Comparison of ENCODE assay signal across 27 mouse cellular contexts in the genomic region with DNA sequence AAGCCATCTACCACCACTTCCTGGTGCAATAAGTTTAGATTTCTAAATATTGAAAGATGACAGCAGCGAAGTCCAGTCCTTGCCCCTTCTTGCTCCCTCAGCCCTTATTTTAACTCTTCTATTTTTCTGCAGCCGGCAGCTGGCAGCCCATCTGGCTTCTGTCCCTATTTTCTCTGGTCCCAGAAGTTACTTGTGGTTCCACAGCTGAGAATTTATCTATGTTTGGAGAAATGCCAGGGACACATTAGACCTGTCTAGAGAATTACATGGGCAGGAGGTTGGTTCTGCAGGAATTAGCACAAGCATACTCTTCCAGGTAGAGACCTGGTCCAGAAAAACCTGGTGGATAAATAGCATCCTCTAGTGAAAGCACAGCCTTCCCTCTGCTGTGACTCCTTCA. TPM values are rescaled to one million over a fixed set of nuclear protein-coding genes. Genes with fewer than 3 reads are reported as not detected.
DNase-seq lines count a peak whose midpoint lies in the region; ATAC-seq and TF ChIP-seq lines count a peak whose summit lies in the region.
"Had no signal": no experiment of that assay in that cellular context is flagged by ENCODE, and none has a peak within 500 bp of the region (broad histone marks: within the 10 kb centered on the region; RNA-seq: fewer than 3 reads in every experiment).

No protein-coding gene starts in this region.

- no peak for ATAC-seq in midbrain, postnatal 0 days (ENCODE audit: low FRiP score)
- ATAC-seq in midbrain, embryonic 13.5 days, result no peak
- ATAC-seq: activated CD4-positive, CD25-positive, alpha-beta regulatory T cell, adult 4 months; CD4-positive, CD25-positive, alpha-beta regulatory T cell, adult 4 months; forebrain, embryonic 16.5 days had no signal

- no peak for TF ChIP-seq POLR2A in olfactory bulb, adult 2 months (IDR thresholded peaks at IDR 0.05; ENCODE audit: insufficient read depth, low read depth, low read length)

- no peak for DNase-seq in gastrocnemius, adult 2 months
- no peak for DNase-seq in gastrocnemius, postnatal 4 days (ENCODE audit: low spot score in 2 of 2)
- peak; percentile 29 for DNase-seq in midbrain, postnatal 0 days (ENCODE audit: low spot score)
- DNase-seq in brain, adult 2 months (ENCODE audit: low read depth, low spot score), result peak; percentile 69
- no peak for DNase-seq in ovary, postnatal 14 days (ENCODE audit: low spot score)
- no peak for DNase-seq in kidney, postnatal 10 days
- DNase-seq: adrenal gland, adult 8-10 months; adrenal gland, postnatal 36 days; cerebellum, adult 11-12 months; cerebellum, adult 8-10 months; cerebellum, postnatal 10 days; cerebellum, postnatal 36 days; embryo, embryonic 11 days; gastrocnemius, postnatal 14 days; heart, adult 18-20 months; heart, postnatal 10 days; heart, postnatal 36 days had no signal

- H3K4me1 ChIP-seq in midbrain, postnatal 0 days (ENCODE audit: insufficient read depth, low read length), result no peaks in the 10 kb centered on the region
- no peaks in the 10 kb centered on the region for H3K4me1 ChIP-seq in midbrain, embryonic 13.5 days (replicated peaks)
- peaks cover 52% of the 10 kb centered on the region for H3K4me1 ChIP-seq in olfactory bulb, adult 2 months (ENCODE audit: control insufficient read depth, insufficient read depth, low read length)
- H3K4me1 ChIP-seq: forebrain, embryonic 12.5 days; heart, embryonic 15.5 days; hindbrain, embryonic 15.5 days had no signal

- 77% methylated on average over 2 of the region's 2 CpGs for WGBS in midbrain, postnatal 0 days
- 86% methylated on average over 2 of the region's 2 CpGs for WGBS in midbrain, embryonic 13.5 days
- 38% methylated on average over 2 of the region's 2 CpGs for WGBS in olfactory bulb, adult 2 months

- H3K9ac ChIP-seq in midbrain, postnatal 0 days (replicated peaks; ENCODE audit: low read length, poor library complexity, severe bottlenecking), result no peak overlapping the region
- H3K9ac ChIP-seq in midbrain, embryonic 13.5 days (replicated peaks), result no peak overlapping the region
- H3K9ac ChIP-seq: embryonic facial prominence, embryonic 15.5 days; forebrain, embryonic 12.5 days; heart, embryonic 12.5 days; heart, embryonic 15.5 days; hindbrain, embryonic 15.5 days had no signal

- no peak overlapping the region for H3K4me2 ChIP-seq in midbrain, postnatal 0 days (ENCODE audit: low read depth, low read length, poor library complexity, severe bottlenecking)
- H3K4me2 ChIP-seq in midbrain, embryonic 13.5 days (replicated peaks), result no peak overlapping the region
- H3K4me2 ChIP-seq: embryonic facial prominence, embryonic 15.5 days; forebrain, embryonic 12.5 days; heart, embryonic 12.5 days; heart, embryonic 15.5 days; hindbrain, embryonic 15.5 days had no signal

- no peaks in the 10 kb centered on the region for H3K36me3 ChIP-seq in midbrain, postnatal 0 days (ENCODE audit: insufficient read depth, low read length)
- H3K36me3 ChIP-seq in midbrain, embryonic 13.5 days, result no peaks in the 10 kb centered on the region
- H3K36me3 ChIP-seq: embryonic facial prominence, embryonic 15.5 days; forebrain, embryonic 12.5 days; heart, embryonic 12.5 days; heart, embryonic 15.5 days; hindbrain, embryonic 15.5 days had no signal

- TF ChIP-seq CTCF in gastrocnemius, adult 2 months (IDR thresholded peaks at IDR 0.05), result no peak
- TF ChIP-seq CTCF in midbrain, postnatal 0 days (IDR thresholded peaks at IDR 0.05), result no peak
- TF ChIP-seq CTCF in olfactory bulb, adult 2 months (IDR thresholded peaks at IDR 0.05; ENCODE audit: insufficient read depth, low read depth, low read length), result no peak

- intact Hi-C loops in gastrocnemius, adult 2 months (cut with DNase I), result no loop called here

- no peaks in the 10 kb centered on the region for H3K27me3 ChIP-seq in midbrain, postnatal 0 days (ENCODE audit: insufficient read depth, low read length)
- 0 out of 2 replicates have a peak, but pooled peaks cover 2% of the 10 kb centered on the region for H3K27me3 ChIP-seq in midbrain, embryonic 13.5 days
- H3K27me3 ChIP-seq: embryonic facial prominence, embryonic 15.5 days; forebrain, embryonic 12.5 days; heart, embryonic 12.5 days; hindbrain, embryonic 15.5 days had no signal

- peak overlapping the region; percentile 43 for H3K27ac ChIP-seq in gastrocnemius, adult 2 months
- no peak overlapping the region for H3K27ac ChIP-seq in midbrain, postnatal 0 days (ENCODE audit: low read depth, low read length)
- H3K27ac ChIP-seq in midbrain, embryonic 13.5 days, result no peak overlapping the region
- H3K27ac ChIP-seq in olfactory bulb, adult 2 months (ENCODE audit: insufficient read depth, low read depth, low read length), result peak overlapping the region; percentile 72
- H3K27ac ChIP-seq: embryonic facial prominence, embryonic 15.5 days; forebrain, embryonic 12.5 days; heart, embryonic 15.5 days; hindbrain, embryonic 15.5 days had no signal

- no peaks in the 10 kb centered on the region for H3K9me3 ChIP-seq in midbrain, postnatal 0 days (ENCODE audit: low read length)
- H3K9me3 ChIP-seq in midbrain, embryonic 13.5 days, result no peaks in the 10 kb centered on the region
- H3K9me3 ChIP-seq: embryonic facial prominence, embryonic 15.5 days; forebrain, embryonic 12.5 days; heart, embryonic 12.5 days; heart, embryonic 15.5 days; hindbrain, embryonic 15.5 days had no signal

- H3K4me3 ChIP-seq in gastrocnemius, adult 2 months, result no peak overlapping the region
- no peak overlapping the region for H3K4me3 ChIP-seq in midbrain, postnatal 0 days (ENCODE audit: low read depth, low read length)
- no peak overlapping the region for H3K4me3 ChIP-seq in midbrain, embryonic 13.5 days (replicated peaks)
- no peak overlapping the region for H3K4me3 ChIP-seq in olfactory bulb, adult 2 months (ENCODE audit: insufficient read depth, low read depth, low read length)
- H3K4me3 ChIP-seq: embryonic facial prominence, embryonic 15.5 days; forebrain, embryonic 12.5 days; heart, embryonic 12.5 days; heart, embryonic 15.5 days; hindbrain, embryonic 15.5 days had no signal

RNA-seq across cellular contexts. Expression of gene Acta1, which starts 16.7 kb away (rescaled TPM):
- total RNA-seq in gastrocnemius, adult 2 months (2021), result over 10,000 TPM; 45,578 to 47,175 TPM
- total RNA-seq in gastrocnemius, postnatal 4 days (2021), result over 10,000 TPM; 33,708 to 36,184 TPM
- total RNA-seq in midbrain, postnatal 0 days (2014; rRNA removed), result 12.3 and 22.7 TPM in 2 replicates
- 18.9 and 19.5 TPM in 2 replicates for polyA plus RNA-seq in midbrain, postnatal 0 days (2015; fragmentation: Nextera tagmentation; extraction: Ambion mirVana)
- polyA plus RNA-seq in midbrain, embryonic 13.5 days (2015; fragmentation: Nextera tagmentation; extraction: Ambion mirVana), result 2.3 and 3.1 TPM in 2 replicates
- not detected in 2 replicates for polyA plus RNA-seq in olfactory bulb, adult 2 months (2012; ENCODE audit: insufficient read depth, insufficient read length, low replicate concordance, missing spikeins)

RNA-seq across cellular contexts. Expression of gene Ccsap, which starts 17.9 kb away (rescaled TPM):
- under 1 TPM; 0.42 to 0.46 TPM for total RNA-seq in gastrocnemius, adult 2 months (2021)
- total RNA-seq in gastrocnemius, postnatal 4 days (2021), result 1 to 10 TPM; 3.5 to 4.9 TPM
- 9.9 and 16.3 TPM in 2 replicates for total RNA-seq in midbrain, postnatal 0 days (2014; rRNA removed)
- polyA plus RNA-seq in midbrain, postnatal 0 days (2015; fragmentation: Nextera tagmentation; extraction: Ambion mirVana), result 5.2 and 5.5 TPM in 2 replicates
- polyA plus RNA-seq in midbrain, embryonic 13.5 days (2015; fragmentation: Nextera tagmentation; extraction: Ambion mirVana), result 4.0 and 5.1 TPM in 2 replicates
- polyA plus RNA-seq in olfactory bulb, adult 2 months (2012; ENCODE audit: insufficient read depth, insufficient read length, low replicate concordance, missing spikeins), result not detected in 2 replicates

Comparison
In these comparisons a context has a peak if more than half of its experiments do, and no peak if none do; other contexts are left out.
1. DNase-seq: peak in midbrain, postnatal 0 days (single experiment) and brain, adult 2 months (single experiment); none in gastrocnemius, adult 2 months (single experiment), gastrocnemius, postnatal 4 days (0 of 2), ovary, postnatal 14 days (single experiment) and kidney, postnatal 10 days (single experiment).
2. H3K27ac ChIP-seq: peak in gastrocnemius, adult 2 months (single experiment) and olfactory bulb, adult 2 months (single experiment); none in midbrain, postnatal 0 days (single experiment) and midbrain, embryonic 13.5 days (single experiment).
3. RNA of gene Acta1, which starts 16.7 kb away (total RNA-seq): 45,578 to 47,175 TPM in gastrocnemius, adult 2 months and 33,708 to 36,184 TPM in gastrocnemius, postnatal 4 days; 12.3 to 22.7 TPM in midbrain, postnatal 0 days; every median in the first group is over 1,000 times any median in the second.